Mouse (Mus musculus) E14TG2a.4 (cell line): ENCODE measurements around the gene Chst13.
A peak's percentile ranks its signal among the peaks of the same experiment; 100 is the strongest.

Source experiments
- H3K27me3 ChIP-seq: 2 replicates; pipeline ENCODE4 v1.6.1; 2014; ENCODE audit warnings: low read length, control low read depth; ENCODE audit not compliant: insufficient read depth
- H3K36me3 ChIP-seq: 2 replicates; pipeline ENCODE4 v1.6.1; 2014; ENCODE audit warnings: low read length, control low read depth; ENCODE audit not compliant: insufficient read depth
- H3K4me1 ChIP-seq: replicated peaks from 2 replicates; pipeline ENCODE4 v1.6.1; 2014; ENCODE audit warnings: low read depth, low read length, control low read depth
- H3K4me3 ChIP-seq: replicated peaks from 2 replicates; pipeline ENCODE4 v1.5.1; 2014; ENCODE audit warnings: mild to moderate bottlenecking, low read length
- H3K9me3 ChIP-seq: 2 replicates; pipeline ENCODE4 v1.6.1; 2014; ENCODE audit warnings: low read length, control low read depth
- CTCF ChIP-seq: conservative IDR thresholded peaks from 2 replicates; pipeline ENCODE4 v1.5.1; 2014; ENCODE audit warnings: low read length
- NANOG ChIP-seq: IDR thresholded peaks from 2 replicates; pipeline ENCODE4 v1.6.1; 2014; ENCODE audit warnings: borderline replicate concordance, low read length, mixed read lengths
- POU5F1 ChIP-seq: IDR thresholded peaks from 2 replicates; pipeline ENCODE4 v1.6.1; 2014; ENCODE audit warnings: low read length, borderline replicate concordance

Gene Chst13

GRCm38 (mm10) chr6:90324991-90325390 lies at the start of gene Chst13:
Gene Chst13, minus strand, starts transcription at chr6:90325185.
- Histone ChIP-seq H3K4me3 (peak within 1 kb of the TSS; percentile 69), H3K4me1 (peaks cover 20% of the 10 kb centered on the region), H3K9me3 (no peaks in the 10 kb centered on the region), H3K36me3 (no peaks in the 10 kb centered on the region), H3K27me3 (peaks cover 44% of the 10 kb centered on the region)
- TF ChIP-seq NANOG: no peak
- TF ChIP-seq CTCF: no peak
- TF ChIP-seq POU5F1: no peak

DNA sequence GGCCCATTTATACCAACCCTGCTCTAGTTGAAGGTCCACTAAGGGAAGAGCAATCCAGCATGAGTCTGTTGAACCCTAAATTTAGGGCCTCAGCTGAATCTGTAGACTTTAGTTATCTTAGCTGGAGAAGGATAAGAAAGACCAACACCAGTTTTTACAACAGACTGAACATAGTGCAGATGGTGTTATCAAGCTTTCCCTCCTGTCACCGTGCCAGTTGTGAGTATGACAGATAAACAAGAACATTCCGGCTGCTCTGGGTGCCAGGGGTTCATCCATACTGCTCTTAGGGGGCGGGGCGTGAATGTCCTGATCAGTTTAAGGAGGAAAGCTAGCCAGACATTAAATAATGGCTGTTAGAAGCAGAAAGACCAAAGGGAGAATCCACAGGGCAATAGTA lies 49.7 kb upstream of the Chst13 start:
- Histone ChIP-seq H3K36me3 (peaks cover 83% of the 10 kb centered on the region), H3K27me3 (peaks cover 9% of the 10 kb centered on the region), H3K4me3 (no peak overlapping the region), H3K4me1 (peaks cover 15% of the 10 kb centered on the region), H3K9me3 (no peaks in the 10 kb centered on the region)
- no peak for TF ChIP-seq CTCF
- no peak for TF ChIP-seq POU5F1
- no peak for TF ChIP-seq NANOG

DNA sequence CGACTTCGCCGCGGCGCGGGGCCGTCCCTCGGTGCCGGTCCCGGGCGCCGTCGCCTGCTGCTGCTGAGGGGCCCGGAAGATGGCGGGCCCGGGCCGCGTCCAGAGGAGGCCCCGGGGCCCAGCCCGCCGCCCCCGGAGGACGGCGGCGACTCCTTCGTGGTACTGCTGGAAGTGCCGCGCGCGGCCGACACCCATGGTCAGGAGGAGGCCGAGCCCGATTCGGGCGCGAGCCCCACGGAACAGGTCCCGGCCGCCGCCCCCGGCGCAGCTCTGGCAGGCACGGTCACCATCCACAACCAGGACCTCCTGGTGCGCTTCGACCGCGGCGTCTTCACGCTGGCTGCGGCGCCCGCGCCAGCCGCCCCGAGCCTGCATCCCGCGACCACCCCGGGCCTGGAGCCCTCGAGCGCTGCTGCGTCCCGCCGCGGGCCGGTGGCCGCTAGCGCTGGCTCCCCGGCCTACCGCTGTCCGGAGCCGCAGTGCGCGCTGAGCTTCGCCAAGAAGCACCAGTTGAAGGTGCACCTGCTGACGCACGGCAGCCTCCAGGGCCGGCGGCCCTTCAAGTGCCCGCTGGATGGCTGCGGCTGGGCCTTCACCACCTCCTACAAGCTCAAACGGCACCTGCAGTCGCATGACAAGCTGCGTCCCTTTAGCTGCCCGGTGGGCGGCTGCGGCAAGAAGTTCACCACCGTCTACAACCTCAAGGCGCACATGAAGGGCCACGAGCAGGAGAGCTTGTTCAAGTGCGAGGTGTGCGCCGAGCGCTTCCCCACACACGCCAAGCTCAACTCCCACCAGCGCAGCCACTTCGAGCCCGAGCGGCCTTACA lies 45.0 kb upstream of the Chst13 start:
- H3K4me3 ChIP-seq: peak overlapping the region; percentile 90
- no peaks in the 10 kb centered on the region for H3K9me3 ChIP-seq
- H3K4me1 ChIP-seq: peaks cover 29% of the 10 kb centered on the region
- H3K36me3 ChIP-seq: peaks cover 37% of the 10 kb centered on the region
- H3K27me3 ChIP-seq: peaks cover 9% of the 10 kb centered on the region
- TF ChIP-seq CTCF: no peak
- TF ChIP-seq POU5F1: no peak
- TF ChIP-seq NANOG: no peak

DNA sequence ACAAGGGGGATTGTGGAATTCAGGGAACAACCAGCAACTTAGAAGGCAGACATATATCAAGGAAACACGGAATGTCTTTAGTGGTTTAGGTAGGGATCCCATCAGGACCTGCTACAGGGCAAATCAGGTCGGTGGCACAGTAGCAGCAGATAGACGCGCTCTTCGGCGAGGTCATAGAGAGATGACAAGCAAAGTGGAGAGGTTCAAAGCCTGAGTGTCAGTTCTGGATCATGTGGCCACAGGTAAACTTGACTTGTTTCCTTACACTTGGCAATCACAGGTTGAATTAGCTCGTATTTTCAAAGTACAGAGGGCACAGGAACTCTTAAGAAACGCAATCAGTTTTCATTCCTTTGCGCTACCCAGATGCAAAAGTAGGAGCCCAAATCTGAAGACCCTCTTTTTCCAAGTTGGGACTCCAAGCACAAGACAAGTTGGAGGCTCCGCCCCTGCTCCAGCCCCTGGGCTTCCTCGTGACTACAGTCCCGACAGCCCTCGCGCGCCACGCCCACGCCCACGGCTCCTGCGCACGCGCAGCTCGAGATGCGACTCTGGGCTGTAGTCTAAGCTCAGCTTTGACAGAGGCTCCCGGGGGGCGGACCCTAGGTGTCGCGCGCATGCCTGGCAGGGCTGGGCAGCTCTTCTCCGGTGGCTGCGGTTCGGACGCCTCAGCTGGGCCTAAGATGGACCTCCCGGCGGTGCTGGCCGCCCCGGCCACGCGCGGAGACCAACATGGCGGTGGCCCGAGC lies 44.2 kb upstream of the Chst13 start, which contains the start of gene Zxdc:
Gene Zxdc (plus strand): TSS at position 517 of the 749 bp plus-strand sequence.
- H3K9me3 ChIP-seq: no peaks in the 10 kb centered on the region
- H3K4me1 ChIP-seq: peaks cover 29% of the 10 kb centered on the region
- TF ChIP-seq CTCF (no peak), POU5F1 (no peak), NANOG (no peak)
- peaks cover 29% of the 10 kb centered on the region for H3K36me3 ChIP-seq
- H3K4me3 ChIP-seq: peak within 1 kb of the TSS; percentile 90
- H3K27me3 ChIP-seq: peaks cover 9% of the 10 kb centered on the region

DNA sequence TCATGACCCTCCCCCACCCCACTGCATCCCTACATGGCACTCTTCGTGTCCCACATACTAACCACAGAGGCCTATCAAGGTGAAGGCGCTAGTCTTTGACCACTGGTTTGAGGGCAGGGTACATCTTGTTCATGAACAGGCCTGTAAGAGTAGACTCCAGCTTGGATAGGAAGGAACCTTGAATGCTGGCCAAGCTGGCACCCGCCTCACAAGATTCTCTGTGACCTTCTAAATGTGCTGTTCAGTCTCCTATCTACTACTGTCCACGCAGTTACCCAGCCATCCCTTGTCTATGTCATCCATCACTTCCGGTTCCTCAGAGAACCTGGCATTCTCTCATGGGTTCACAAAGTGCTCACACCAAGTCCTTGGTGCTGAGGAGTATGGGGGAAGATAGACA lies 38.3 kb upstream of the Chst13 start:
- Histone ChIP-seq H3K4me1 (peaks cover 26% of the 10 kb centered on the region), H3K27me3 (peaks cover 15% of the 10 kb centered on the region), H3K9me3 (no peaks in the 10 kb centered on the region), H3K36me3 (no peaks in the 10 kb centered on the region), H3K4me3 (no peak overlapping the region)
- TF ChIP-seq POU5F1: no peak
- TF ChIP-seq NANOG: no peak

DNA sequence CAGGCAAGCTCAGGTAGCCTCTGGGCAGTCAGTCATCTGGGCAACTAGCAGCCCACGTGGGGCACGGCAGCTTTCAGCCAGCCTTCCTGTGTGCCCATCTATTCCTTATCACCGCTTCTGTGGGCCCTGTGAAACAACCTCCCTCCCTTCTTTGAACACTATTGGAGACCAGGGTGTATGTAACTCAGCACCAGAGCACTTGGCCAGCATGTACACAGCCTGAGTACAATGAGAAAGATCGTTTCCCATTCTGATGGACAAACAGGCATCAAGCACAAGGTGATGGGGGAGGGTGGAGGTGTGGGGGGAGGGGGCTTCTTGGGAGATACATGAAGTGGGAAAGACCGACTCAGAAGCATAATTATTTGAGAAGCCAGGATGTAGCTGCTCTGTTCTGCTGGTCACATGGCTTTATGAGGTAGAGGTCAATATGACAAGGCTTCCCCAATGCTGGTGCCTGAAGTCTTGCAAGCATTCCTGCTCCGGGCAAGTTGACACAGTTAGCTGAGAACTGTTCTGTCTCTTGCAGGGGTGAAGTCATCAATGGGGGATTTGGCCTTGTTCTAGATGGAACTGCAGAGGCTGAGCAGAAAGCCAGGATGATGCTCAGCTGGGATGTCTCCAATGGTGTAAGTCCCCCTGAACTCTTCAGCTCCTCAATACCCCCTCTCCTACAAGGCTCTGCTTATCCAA lies 36.1 kb upstream of the Chst13 start:
- no peak for TF ChIP-seq POU5F1
- no peak for TF ChIP-seq CTCF
- TF ChIP-seq NANOG: peak; percentile 79
- H3K4me1 ChIP-seq: peaks cover 20% of the 10 kb centered on the region

GRCm38 (mm10) chr6:90360024-90360781 lies 35.2 kb upstream of the Chst13 start:
- peaks cover 20% of the 10 kb centered on the region for H3K4me1 ChIP-seq
- no peak for TF ChIP-seq NANOG
- no peak for TF ChIP-seq POU5F1
- no peak for TF ChIP-seq CTCF
- H3K27me3 ChIP-seq: peaks cover 22% of the 10 kb centered on the region
- H3K4me3 ChIP-seq: no peak overlapping the region
- H3K36me3 ChIP-seq: no peaks in the 10 kb centered on the region
- H3K9me3 ChIP-seq: no peaks in the 10 kb centered on the region

More for the DNA sequence above, 36.1 kb upstream of the Chst13 start:
- Histone ChIP-seq H3K36me3 (no peaks in the 10 kb centered on the region), H3K27me3 (peaks cover 22% of the 10 kb centered on the region), H3K4me3 (no peak overlapping the region), H3K9me3 (no peaks in the 10 kb centered on the region)

DNA sequence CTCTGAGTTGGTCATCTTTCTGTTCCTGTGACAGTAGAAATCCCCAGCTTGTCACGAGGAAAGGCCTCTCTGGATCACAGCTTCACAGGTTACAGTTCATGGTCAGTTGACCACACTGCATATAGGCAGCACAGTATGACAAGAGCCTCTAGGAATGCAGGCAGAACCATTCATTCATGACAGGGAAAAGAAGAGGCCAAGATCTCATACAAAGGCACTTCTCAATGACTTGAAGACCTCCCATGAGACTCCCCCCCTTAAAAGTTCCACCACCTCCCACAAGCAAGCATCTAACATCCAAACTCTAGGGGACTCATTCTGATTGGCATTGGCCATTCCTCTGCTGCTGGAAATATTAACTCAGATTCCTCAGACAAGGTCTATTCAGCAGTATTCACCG lies 34.5 kb upstream of the Chst13 start:
- Histone ChIP-seq H3K9me3 (no peaks in the 10 kb centered on the region), H3K36me3 (no peaks in the 10 kb centered on the region)
- TF ChIP-seq CTCF (no peak), NANOG (no peak), POU5F1 (no peak)

More for the DNA sequence above, 34.5 kb upstream of the Chst13 start:
- Histone ChIP-seq H3K4me1 (peaks cover 20% of the 10 kb centered on the region), H3K27me3 (peaks cover 22% of the 10 kb centered on the region), H3K4me3 (no peak overlapping the region)
